Mouse (Mus musculus) CD4-positive naive resting alpha-beta T cell, adult 57 days (primary cell): ENCODE measurements around the gene Dnajc3. TPM values are rescaled to one million over a fixed set of nuclear protein-coding genes. Genes with fewer than 3 reads are reported as not detected.

Experiments used
- total RNA-seq: library from RNA; stranded (reverse); gene quantifications from one replicate; pipeline ENCODE4 v1.2.4, GENCODE M21; 2023

Dnajc3 gene
- total RNA-seq, result 51.9 TPM

DNA sequence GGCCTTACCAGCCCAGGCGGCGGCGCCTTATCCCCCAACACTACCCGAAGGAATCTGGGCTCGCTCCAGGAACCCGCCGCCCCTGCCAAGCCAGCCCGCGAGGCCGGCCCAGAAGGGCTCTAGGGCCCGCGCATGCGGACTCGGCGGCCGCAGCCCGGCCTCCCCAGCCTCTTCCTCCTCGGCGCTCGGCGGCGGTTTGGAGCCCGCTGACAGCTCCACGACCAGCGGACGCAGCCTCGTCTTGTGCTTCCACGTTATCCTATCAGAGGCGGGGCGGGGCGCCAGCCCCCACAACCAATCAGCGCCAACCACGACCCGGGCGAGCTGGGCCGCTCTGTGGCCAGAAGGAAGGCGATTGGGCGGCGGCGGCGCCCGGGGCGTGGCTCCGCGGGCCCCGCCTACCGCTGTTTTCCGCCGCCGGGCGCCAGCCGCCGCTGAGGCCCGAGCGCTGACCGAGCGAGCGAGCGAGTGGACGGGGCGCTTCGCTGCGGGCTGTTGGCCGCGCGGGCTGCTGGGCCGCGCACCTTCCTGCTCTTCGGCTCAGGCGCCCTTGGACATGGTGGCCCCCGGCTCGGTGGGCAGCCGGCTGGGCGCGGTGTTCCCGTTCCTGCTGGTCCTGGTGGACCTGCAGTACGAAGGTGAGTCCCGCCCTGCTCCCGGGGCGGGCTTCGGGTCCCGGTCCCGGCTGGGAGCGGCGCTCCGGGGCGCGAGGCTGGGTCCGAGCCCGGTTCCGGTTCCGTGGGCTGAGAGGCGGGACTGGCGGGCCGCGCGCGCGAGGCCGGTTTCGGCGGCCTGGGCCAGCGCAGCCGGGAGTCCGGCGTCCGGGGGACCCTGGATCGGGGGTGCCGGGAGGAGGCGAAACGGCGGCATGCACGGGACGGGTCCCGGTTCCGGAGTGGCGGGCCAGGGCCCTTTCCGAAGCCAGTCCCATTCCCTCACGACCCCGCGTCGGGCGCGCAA, at the start of gene Dnajc3:
Dnajc3 (plus strand) TSS at position 444 of the 960 bp plus-strand sequence.

DNA sequence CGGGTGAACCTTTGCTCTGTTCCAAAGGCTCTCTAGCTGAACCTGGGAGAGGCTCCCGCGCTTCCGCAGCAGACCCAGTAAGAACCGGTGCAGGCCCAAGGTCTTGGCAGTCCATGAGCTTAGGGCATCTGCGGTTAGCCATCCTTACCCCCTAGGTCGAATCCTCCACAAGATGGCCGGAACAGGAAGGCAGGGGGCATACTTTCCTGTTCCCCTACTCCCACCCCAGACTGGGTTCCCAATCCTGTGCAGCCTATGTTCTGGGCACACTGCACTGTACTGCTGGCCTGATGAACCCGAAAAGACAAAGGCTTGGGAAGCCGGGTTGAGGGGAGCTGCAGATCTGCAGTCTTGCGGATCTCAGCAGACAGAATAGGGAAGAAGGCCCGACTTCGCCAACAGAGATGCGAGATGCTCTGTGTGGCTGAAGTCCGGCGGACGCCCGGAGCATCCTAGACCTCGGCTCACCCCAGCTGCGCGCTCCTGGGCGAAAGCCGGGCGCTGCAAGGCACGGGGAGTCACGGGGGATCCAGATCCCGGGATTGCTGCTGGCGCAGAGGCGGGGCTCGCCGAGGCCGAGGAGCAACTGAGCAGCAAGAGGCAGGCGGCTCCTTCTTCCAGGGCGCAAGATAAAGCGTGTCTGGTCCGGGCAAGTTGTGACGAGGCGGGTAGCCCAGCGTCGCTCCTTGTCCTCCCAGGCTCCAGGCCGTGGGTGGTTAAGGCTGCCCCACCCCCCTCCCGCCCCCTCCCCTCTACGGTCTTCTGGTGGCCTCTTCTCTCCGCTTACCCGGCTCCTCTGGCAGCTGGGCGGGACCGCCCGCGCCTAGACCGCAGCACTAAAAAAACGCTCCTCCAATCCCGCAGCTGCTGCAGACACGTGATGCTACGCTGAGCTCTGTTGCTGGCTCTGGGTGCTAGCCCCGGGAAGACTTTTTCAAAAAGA, 12.8 kb upstream of the Dnajc3 start, which contains the start of gene Dzip1:
Dzip1 (minus strand) TSS at position 788 of the 943 bp plus-strand sequence.

Other genes with a start within 250 kb of the Dnajc3 start
- 19.0 TPM for gene Abcc4, start 231.8 kb upstream of the Dnajc3 start, total RNA-seq
- gene Cldn10, start 150.1 kb upstream of the Dnajc3 start, total RNA-seq, result 2.6 TPM
- 61.0 TPM for gene Dzip1, start 12.5 kb upstream of the Dnajc3 start, total RNA-seq
- 1.1 TPM for gene Uggt2, start 161.5 kb downstream of the Dnajc3 start, total RNA-seq
- not detected for gene Hs6st3, start 200.4 kb downstream of the Dnajc3 start, total RNA-seq